Mouse (Mus musculus) liver, adult 10 weeks (tissue): ENCODE measurements around the gene Gm10591. TPM values are rescaled to one million over a fixed set of nuclear protein-coding genes. Genes with fewer than 3 reads are reported as not detected.

Experiments
- polyA plus RNA-seq: library from polyadenylated mRNA; stranded (reverse); fragments of 350-450 nt; fragmentation: Illumina TruSeq; extraction: RNeasy Lipid Tissue Mini Kit (QIAGEN cat#74804); gene quantifications from one replicate; pipeline ENCODE4 v1.2.3, GENCODE M21; 2014; ENCODE audit warnings: low read depth, low replicate concordance

Gm10591 gene
- polyA plus RNA-seq, result not detected

DNA sequence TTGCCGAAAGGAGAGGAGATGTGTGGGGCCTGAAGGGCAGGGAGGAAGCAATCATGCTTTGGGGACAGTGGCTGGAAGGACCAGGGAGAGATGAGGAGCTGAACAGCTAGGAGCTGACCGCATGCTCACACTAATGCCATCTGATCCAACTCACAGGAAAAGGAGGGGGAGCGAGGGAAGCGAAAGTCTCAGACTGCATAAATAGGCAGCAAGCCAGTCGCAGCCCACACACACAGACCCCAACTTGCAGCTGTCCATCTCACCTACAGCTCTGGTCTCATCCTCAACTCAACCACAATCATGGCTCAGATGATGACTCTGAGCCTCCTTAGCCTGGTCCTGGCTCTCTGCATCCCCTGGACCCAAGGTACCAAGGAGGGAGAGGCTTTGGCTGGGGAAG is at the start of gene Gm10591:
Gene Gm10591, plus strand, starts transcription at position 301 of the 400 bp plus-strand sequence.

GRCm38 (mm10) chr4:42629419-42629818 is 17.4 kb downstream of the Gm10591 start, which contains the start of gene Gm2564:
Gm2564 (plus strand) TSS chr4:42629719.

DNA sequence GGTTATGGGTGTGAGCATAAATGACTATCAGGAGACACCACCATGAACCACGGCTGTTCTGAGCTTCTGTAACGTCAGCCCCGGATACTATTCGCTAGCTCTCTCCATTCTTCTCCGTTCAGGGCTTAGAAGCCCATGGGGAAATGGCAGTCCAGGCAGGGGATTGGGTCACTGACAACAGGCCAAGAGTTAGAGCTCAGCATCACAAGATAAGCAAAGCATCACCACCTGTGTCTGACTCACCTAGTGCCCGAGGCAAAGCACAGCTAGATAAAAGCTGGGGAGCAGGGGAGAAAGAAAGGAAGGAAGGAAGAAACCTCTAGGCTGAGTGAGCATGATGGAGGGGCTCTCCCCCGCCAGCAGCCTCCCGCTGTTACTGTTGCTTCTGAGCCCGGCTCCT is 43.0 kb downstream of the Gm10591 start, which contains the start of gene Ccl27b:
Gene Ccl27b, plus strand, starts transcription at position 301 of the 400 bp plus-strand sequence.

GRCm38 (mm10) chr4:42661793-42662192 is 49.8 kb downstream of the Gm10591 start, which contains the start of gene Il11ra2:
Il11ra2 (minus strand) TSS chr4:42661893.

Other genes starting within 250 kb of the Gm10591 start
- gene Gm21586, start 172.8 kb upstream of the Gm10591 start, polyA plus RNA-seq, result not detected
- gene Gm2163, start 145.4 kb upstream of the Gm10591 start, polyA plus RNA-seq, result not detected
- not detected for gene Fam205a2, start 84.0 kb upstream of the Gm10591 start, polyA plus RNA-seq
- not detected for gene Gm2564, start 17.5 kb downstream of the Gm10591 start, polyA plus RNA-seq
- not detected for gene Ccl27b, start 43.1 kb downstream of the Gm10591 start, polyA plus RNA-seq
- not detected for gene Il11ra2, start 49.7 kb downstream of the Gm10591 start, polyA plus RNA-seq
- not detected for gene 4930578G10Rik, start 123.3 kb downstream of the Gm10591 start, polyA plus RNA-seq
- gene Ccl19, start 144.4 kb downstream of the Gm10591 start, polyA plus RNA-seq, result not detected
- not detected for gene Ccl21a, start 161.8 kb downstream of the Gm10591 start, polyA plus RNA-seq
- gene Fam205a1, start 241.7 kb downstream of the Gm10591 start, polyA plus RNA-seq, result not detected
- gene Gm12394, start 244.6 kb downstream of the Gm10591 start, polyA plus RNA-seq, result not detected